Mouse (Mus musculus): ENCODE measurements around the gene Nlrc4. TPM values are rescaled to one million over a fixed set of nuclear protein-coding genes. Genes with fewer than 3 reads are reported as not detected.

Nlrc4 gene
- polyA plus RNA-seq, 1 experiment from 2014 or later: 0.33 TPM

- no peak overlapping the region for H3K4me3 ChIP-seq (replicated peaks; ENCODE audit: low read depth, low read length)
- peaks cover 39% of the 10 kb centered on the region for H3K36me3 ChIP-seq (ENCODE audit: insufficient read depth, low read length)
- no peak overlapping the region for H3K9ac ChIP-seq (ENCODE audit: low read depth, low read length)
- TF ChIP-seq CTCF (IDR thresholded peaks at IDR 0.05; ENCODE audit: low read depth): no peak
- H3K27me3 ChIP-seq (ENCODE audit: insufficient read depth, low read length): no peaks in the 10 kb centered on the region
- H3K27ac ChIP-seq: no peak overlapping the region
- no peak for ATAC-seq (replicated peaks; ENCODE audit: low FRiP score, low read depth)
- no peaks in the 10 kb centered on the region for H3K9me3 ChIP-seq (replicated peaks; ENCODE audit: low read length)
- no peak overlapping the region for H3K4me2 ChIP-seq (ENCODE audit: low read length)
- DNase-seq (ENCODE audit: low spot score): no peak
- no peaks in the 10 kb centered on the region for H3K4me1 ChIP-seq (replicated peaks; ENCODE audit: insufficient read depth, low read length)
- WGBS: 94% methylated on average over 8 of the region's 8 CpGs
These were observed 42.0 kb downstream of the Nlrc4 start for GRCm38 (mm10) chr17:74416841-74417360.

- H3K36me3 ChIP-seq (ENCODE audit: insufficient read depth, low read length): peaks cover 35% of the 10 kb centered on the region
- H3K27ac ChIP-seq: no peak overlapping the region
- no peaks in the 10 kb centered on the region for H3K4me1 ChIP-seq (replicated peaks; ENCODE audit: insufficient read depth, low read length)
- H3K4me2 ChIP-seq (ENCODE audit: low read length): no peak overlapping the region
- no peak for ATAC-seq (replicated peaks; ENCODE audit: low FRiP score, low read depth)
- no peak overlapping the region for H3K4me3 ChIP-seq (replicated peaks; ENCODE audit: low read depth, low read length)
- no peaks in the 10 kb centered on the region for H3K9me3 ChIP-seq (replicated peaks; ENCODE audit: low read length)
- no peaks in the 10 kb centered on the region for H3K27me3 ChIP-seq (ENCODE audit: insufficient read depth, low read length)
- DNase-seq (ENCODE audit: low spot score): no peak
- H3K9ac ChIP-seq (ENCODE audit: low read depth, low read length): no peak overlapping the region
- 95% methylated on average over 1 of the region's 1 CpGs for WGBS
- TF ChIP-seq CTCF (IDR thresholded peaks at IDR 0.05; ENCODE audit: low read depth): no peak
These were observed 44.3 kb downstream of the Nlrc4 start for GRCm38 (mm10) chr17:74414671-74415070.

- Histone ChIP-seq H3K4me2 (ENCODE audit: low read length) (no peak overlapping the region), H3K9ac (ENCODE audit: low read depth, low read length) (no peak overlapping the region), H3K27ac (no peak overlapping the region), H3K9me3 (replicated peaks; ENCODE audit: low read length) (no peaks in the 10 kb centered on the region), H3K4me3 (replicated peaks; ENCODE audit: low read depth, low read length) (no peak overlapping the region), H3K4me1 (replicated peaks; ENCODE audit: insufficient read depth, low read length) (no peaks in the 10 kb centered on the region), H3K36me3 (ENCODE audit: insufficient read depth, low read length) (peaks cover 31% of the 10 kb centered on the region), H3K27me3 (ENCODE audit: insufficient read depth, low read length) (no peaks in the 10 kb centered on the region)
- ATAC-seq (replicated peaks; ENCODE audit: low FRiP score, low read depth) (no peak), DNase-seq (ENCODE audit: low spot score) (no peak)
- no peak for TF ChIP-seq CTCF (IDR thresholded peaks at IDR 0.05; ENCODE audit: low read depth)
- 89% methylated on average over 8 of the region's 8 CpGs for whole genome bisulfite sequencing
These were observed 45.6 kb downstream of the Nlrc4 start for GRCm38 (mm10) chr17:74413324-74413723.

- no peak overlapping the region for H3K4me3 ChIP-seq (replicated peaks; ENCODE audit: low read depth, low read length)
- ATAC-seq (replicated peaks; ENCODE audit: low FRiP score, low read depth): no peak
- no peaks in the 10 kb centered on the region for H3K27me3 ChIP-seq (ENCODE audit: insufficient read depth, low read length)
- DNase-seq (ENCODE audit: low spot score): peak; percentile 32
- WGBS: 68% methylated on average over 4 of the region's 4 CpGs
- H3K9me3 ChIP-seq (replicated peaks; ENCODE audit: low read length): no peaks in the 10 kb centered on the region
- no peak overlapping the region for H3K9ac ChIP-seq (ENCODE audit: low read depth, low read length)
- no peak overlapping the region for H3K4me2 ChIP-seq (ENCODE audit: low read length)
- H3K4me1 ChIP-seq (replicated peaks; ENCODE audit: insufficient read depth, low read length): no peaks in the 10 kb centered on the region
- no peak overlapping the region for H3K27ac ChIP-seq
- peak; percentile 57 for TF ChIP-seq CTCF (IDR thresholded peaks at IDR 0.05; ENCODE audit: low read depth)
- peaks cover 20% of the 10 kb centered on the region for H3K36me3 ChIP-seq (ENCODE audit: insufficient read depth, low read length)
These were observed 49.2 kb downstream of the Nlrc4 start for GRCm38 (mm10) chr17:74409722-74410121.

- H3K27ac ChIP-seq: no peak overlapping the region
- no peak overlapping the region for H3K4me3 ChIP-seq (replicated peaks; ENCODE audit: low read depth, low read length)
- no peak overlapping the region for H3K9ac ChIP-seq (ENCODE audit: low read depth, low read length)
- no peaks in the 10 kb centered on the region for H3K4me1 ChIP-seq (replicated peaks; ENCODE audit: insufficient read depth, low read length)
- TF ChIP-seq CTCF (IDR thresholded peaks at IDR 0.05; ENCODE audit: low read depth): no peak
- no peak for DNase-seq (ENCODE audit: low spot score)
- H3K4me2 ChIP-seq (ENCODE audit: low read length): no peak overlapping the region
- 80% methylated on average over 8 of the region's 8 CpGs for WGBS
- no peaks in the 10 kb centered on the region for H3K27me3 ChIP-seq (ENCODE audit: insufficient read depth, low read length)
- ATAC-seq (replicated peaks; ENCODE audit: low FRiP score, low read depth): no peak
- no peaks in the 10 kb centered on the region for H3K9me3 ChIP-seq (replicated peaks; ENCODE audit: low read length)
- peaks cover 24% of the 10 kb centered on the region for H3K36me3 ChIP-seq (ENCODE audit: insufficient read depth, low read length)
These were observed 52.5 kb downstream of the Nlrc4 start for GRCm38 (mm10) chr17:74406487-74406886.

- H3K36me3 ChIP-seq (ENCODE audit: insufficient read depth, low read length): peaks cover 15% of the 10 kb centered on the region
- ATAC-seq (replicated peaks; ENCODE audit: low FRiP score, low read depth) (peak; percentile 89), DNase-seq (ENCODE audit: low spot score) (peak; percentile 35)
- H3K27ac ChIP-seq: peak overlapping the region; percentile 32; the same call in 1 of the 2 replicates
- no peaks in the 10 kb centered on the region for H3K9me3 ChIP-seq (replicated peaks; ENCODE audit: low read length)
- H3K4me2 ChIP-seq (ENCODE audit: low read length): no peak overlapping the region
- no peak for TF ChIP-seq CTCF (IDR thresholded peaks at IDR 0.05; ENCODE audit: low read depth)
- WGBS: 89% methylated on average over 12 of the region's 12 CpGs
- H3K9ac ChIP-seq (ENCODE audit: low read depth, low read length): no peak overlapping the region
- no peaks in the 10 kb centered on the region for H3K27me3 ChIP-seq (ENCODE audit: insufficient read depth, low read length)
- H3K4me3 ChIP-seq (replicated peaks; ENCODE audit: low read depth, low read length): no peak overlapping the region
- H3K4me1 ChIP-seq (replicated peaks; ENCODE audit: insufficient read depth, low read length): no peaks in the 10 kb centered on the region
These were observed 56.3 kb downstream of the Nlrc4 start for GRCm38 (mm10) chr17:74402486-74403222.
